Mouse (Mus musculus): ENCODE measurements around the gene Sec24b. TPM values are rescaled to one million over a fixed set of nuclear protein-coding genes. Genes with fewer than 3 reads are reported as not detected.
A peak's percentile ranks its signal among the peaks of the same experiment; 100 is the strongest.

Gene Sec24b
- polyA plus RNA-seq, 1 experiment from 2014 or later: 24.7 TPM

GRCm38 (mm10) chr3:129967874-129968273 lies 93.5 kb downstream of the Sec24b start:
- 60% methylated on average over 9 of the region's 9 CpGs for WGBS
- peaks cover 14% of the 10 kb centered on the region for H3K27me3 ChIP-seq (replicated peaks)

GRCm38 (mm10) chr3:129964681-129965080 lies 96.7 kb downstream of the Sec24b start:
- no peaks in the 10 kb centered on the region for H3K9me3 ChIP-seq
- H3K4me1 ChIP-seq (replicated peaks): peaks cover 7% of the 10 kb centered on the region
- no peak overlapping the region for H3K27ac ChIP-seq
- ATAC-seq: no peak
- no peak overlapping the region for H3K4me3 ChIP-seq (replicated peaks)
- WGBS: 89% methylated on average over 8 of the region's 8 CpGs
- H3K36me3 ChIP-seq: no peaks in the 10 kb centered on the region
- H3K27me3 ChIP-seq (replicated peaks): peaks cover 12% of the 10 kb centered on the region
- no peak overlapping the region for H3K4me2 ChIP-seq (replicated peaks)
- H3K9ac ChIP-seq: no peak overlapping the region

More at GRCm38 (mm10) chr3:129967874-129968273, 93.5 kb downstream of the Sec24b start:
- H3K4me3 ChIP-seq (replicated peaks): no peak overlapping the region
- no peaks in the 10 kb centered on the region for H3K9me3 ChIP-seq
- H3K9ac ChIP-seq: no peak overlapping the region
- no peak for ATAC-seq
- H3K36me3 ChIP-seq: no peaks in the 10 kb centered on the region
- no peak overlapping the region for H3K4me2 ChIP-seq (replicated peaks)
- no peak overlapping the region for H3K27ac ChIP-seq
- peaks cover 18% of the 10 kb centered on the region for H3K4me1 ChIP-seq (replicated peaks)

- no peak overlapping the region for H3K4me2 ChIP-seq (replicated peaks)
- ATAC-seq: no peak
These were observed 98.8 kb downstream of the Sec24b start for GRCm38 (mm10) chr3:129962533-129962932.

GRCm38 (mm10) chr3:129953296-129953695 lies 108.1 kb downstream of the Sec24b start:
- no peaks in the 10 kb centered on the region for H3K4me1 ChIP-seq (replicated peaks)
- no peaks in the 10 kb centered on the region for H3K27me3 ChIP-seq (replicated peaks)
- H3K9me3 ChIP-seq: no peaks in the 10 kb centered on the region
- ATAC-seq: no peak
- no peak overlapping the region for H3K4me2 ChIP-seq (replicated peaks)
- no peaks in the 10 kb centered on the region for H3K36me3 ChIP-seq
- H3K27ac ChIP-seq: no peak overlapping the region
- no peak overlapping the region for H3K9ac ChIP-seq
- H3K4me3 ChIP-seq (replicated peaks): no peak overlapping the region
- WGBS: 86% methylated on average over 4 of the region's 4 CpGs

More at GRCm38 (mm10) chr3:129962533-129962932, 98.8 kb downstream of the Sec24b start:
- Histone ChIP-seq H3K27ac (no peak overlapping the region), H3K36me3 (no peaks in the 10 kb centered on the region), H3K4me3 (replicated peaks) (no peak overlapping the region), H3K9ac (no peak overlapping the region), H3K4me1 (replicated peaks) (no peaks in the 10 kb centered on the region), H3K9me3 (no peaks in the 10 kb centered on the region), H3K27me3 (replicated peaks) (no peaks in the 10 kb centered on the region)
- 60% methylated on average over 8 of the region's 8 CpGs for WGBS

- H3K4me1 ChIP-seq (replicated peaks): no peaks in the 10 kb centered on the region
- no peak overlapping the region for H3K4me2 ChIP-seq (replicated peaks)
- no peak overlapping the region for H3K27ac ChIP-seq
- 84% methylated on average over 5 of the region's 5 CpGs for WGBS
- no peak overlapping the region for H3K9ac ChIP-seq
- ATAC-seq: no peak
- no peak overlapping the region for H3K4me3 ChIP-seq (replicated peaks)
- H3K27me3 ChIP-seq (replicated peaks): no peaks in the 10 kb centered on the region
- H3K9me3 ChIP-seq: no peaks in the 10 kb centered on the region
- H3K36me3 ChIP-seq: no peaks in the 10 kb centered on the region
These were observed 112.1 kb downstream of the Sec24b start for GRCm38 (mm10) chr3:129949158-129949773.

GRCm38 (mm10) chr3:129948359-129948758 lies 113.0 kb downstream of the Sec24b start:
- Histone ChIP-seq H3K9me3 (no peaks in the 10 kb centered on the region), H3K9ac (no peak overlapping the region), H3K4me3 (replicated peaks) (no peak overlapping the region), H3K4me2 (replicated peaks) (no peak overlapping the region), H3K36me3 (no peaks in the 10 kb centered on the region), H3K27ac (no peak overlapping the region), H3K27me3 (replicated peaks) (no peaks in the 10 kb centered on the region), H3K4me1 (replicated peaks) (no peaks in the 10 kb centered on the region)
- ATAC-seq: no peak
- 84% methylated on average over 5 of the region's 5 CpGs for WGBS

- ATAC-seq: no peak
- WGBS: 48% methylated on average over 5 of the region's 5 CpGs
These were observed 115.0 kb downstream of the Sec24b start for GRCm38 (mm10) chr3:129946217-129946914.

GRCm38 (mm10) chr3:129943813-129944212 lies 117.5 kb downstream of the Sec24b start:
- Histone ChIP-seq H3K27me3 (replicated peaks) (no peaks in the 10 kb centered on the region), H3K27ac (no peak overlapping the region), H3K9ac (no peak overlapping the region), H3K36me3 (no peaks in the 10 kb centered on the region), H3K4me1 (replicated peaks) (no peaks in the 10 kb centered on the region), H3K9me3 (no peaks in the 10 kb centered on the region), H3K4me3 (replicated peaks) (no peak overlapping the region), H3K4me2 (replicated peaks) (no peak overlapping the region)
- ATAC-seq: no peak
- 67% methylated on average over 4 of the region's 4 CpGs for WGBS

More at GRCm38 (mm10) chr3:129946217-129946914, 115.0 kb downstream of the Sec24b start:
- H3K9ac ChIP-seq: no peak overlapping the region
- no peaks in the 10 kb centered on the region for H3K9me3 ChIP-seq
- H3K36me3 ChIP-seq: no peaks in the 10 kb centered on the region
- no peak overlapping the region for H3K27ac ChIP-seq
- H3K4me3 ChIP-seq (replicated peaks): no peak overlapping the region
- no peak overlapping the region for H3K4me2 ChIP-seq (replicated peaks)
- H3K27me3 ChIP-seq (replicated peaks): no peaks in the 10 kb centered on the region
- no peaks in the 10 kb centered on the region for H3K4me1 ChIP-seq (replicated peaks)

GRCm38 (mm10) chr3:129941291-129941690 lies 120.1 kb downstream of the Sec24b start:
- Histone ChIP-seq H3K27me3 (replicated peaks) (no peaks in the 10 kb centered on the region), H3K4me1 (replicated peaks) (no peaks in the 10 kb centered on the region), H3K4me3 (replicated peaks) (no peak overlapping the region), H3K36me3 (no peaks in the 10 kb centered on the region), H3K9me3 (no peaks in the 10 kb centered on the region), H3K9ac (no peak overlapping the region), H3K27ac (no peak overlapping the region), H3K4me2 (replicated peaks) (no peak overlapping the region)
- ATAC-seq: no peak
- 100% methylated on average over 1 of the region's 1 CpGs for WGBS

- no peak overlapping the region for H3K4me3 ChIP-seq (replicated peaks)
- no peak overlapping the region for H3K27ac ChIP-seq
- H3K4me2 ChIP-seq (replicated peaks): no peak overlapping the region
- no peaks in the 10 kb centered on the region for H3K36me3 ChIP-seq
- H3K9ac ChIP-seq: no peak overlapping the region
- WGBS: 95% methylated on average over 2 of the region's 2 CpGs
- H3K27me3 ChIP-seq (replicated peaks): no peaks in the 10 kb centered on the region
- no peaks in the 10 kb centered on the region for H3K4me1 ChIP-seq (replicated peaks)
- no peak for ATAC-seq
- H3K9me3 ChIP-seq: no peaks in the 10 kb centered on the region
These were observed 120.6 kb downstream of the Sec24b start for GRCm38 (mm10) chr3:129940780-129941179.

- H3K4me2 ChIP-seq (replicated peaks): no peak overlapping the region
- no peak overlapping the region for H3K4me3 ChIP-seq (replicated peaks)
- no peak for ATAC-seq
- no peaks in the 10 kb centered on the region for H3K4me1 ChIP-seq (replicated peaks)
- no peak overlapping the region for H3K9ac ChIP-seq
- no peaks in the 10 kb centered on the region for H3K36me3 ChIP-seq
- H3K27me3 ChIP-seq (replicated peaks): no peaks in the 10 kb centered on the region
- 67% methylated on average over 7 of the region's 7 CpGs for WGBS
- H3K9me3 ChIP-seq: no peaks in the 10 kb centered on the region
- no peak overlapping the region for H3K27ac ChIP-seq
These were observed 122.3 kb downstream of the Sec24b start for GRCm38 (mm10) chr3:129939058-129939457.

- ATAC-seq: no peak
- H3K9ac ChIP-seq: no peak overlapping the region
- 42% methylated on average over 3 of the region's 3 CpGs for WGBS
- no peak overlapping the region for H3K4me2 ChIP-seq (replicated peaks)
- H3K4me3 ChIP-seq (replicated peaks): no peak overlapping the region
- no peaks in the 10 kb centered on the region for H3K9me3 ChIP-seq
- H3K4me1 ChIP-seq (replicated peaks): no peaks in the 10 kb centered on the region
- no peak overlapping the region for H3K27ac ChIP-seq
- no peaks in the 10 kb centered on the region for H3K36me3 ChIP-seq
- H3K27me3 ChIP-seq (replicated peaks): no peaks in the 10 kb centered on the region
These were observed 123.5 kb downstream of the Sec24b start for GRCm38 (mm10) chr3:129937848-129938247.

GRCm38 (mm10) chr3:129936561-129936960 lies 124.8 kb downstream of the Sec24b start:
- Histone ChIP-seq H3K4me3 (replicated peaks) (no peak overlapping the region), H3K4me2 (replicated peaks) (peak overlapping the region; percentile 12; the same call in 1 of the 2 replicates), H3K27ac (no peak overlapping the region), H3K36me3 (no peaks in the 10 kb centered on the region), H3K9me3 (no peaks in the 10 kb centered on the region), H3K9ac (no peak overlapping the region), H3K4me1 (replicated peaks) (no peaks in the 10 kb centered on the region), H3K27me3 (replicated peaks) (no peaks in the 10 kb centered on the region)
- WGBS: 41% methylated on average over 9 of the region's 9 CpGs
- peak; percentile 83 for ATAC-seq
